Mouse (Mus musculus) brain, embryonic 18.5 days (tissue): ENCODE measurements at regions not wholly inside any gene's neighbourhood (a gene's known extent, or its start where the extent isn't known, plus 50 kb on each side); places are given as distances from the start of the nearest gene placed in this dataset.
A peak's percentile ranks its signal among the peaks of the same experiment; 100 is the strongest.

ENCODE experiments used
- DNase-seq: peaks from one replicate; pipeline ENCODE4 v3.0.0-alpha.2; 2012; ENCODE audit warnings: low read depth, low spot score

GRCm38 (mm10) chr19:59646231-59646630 is 188.1 kb downstream of the Emx2 start:
- no peak for DNase-seq

DNA sequence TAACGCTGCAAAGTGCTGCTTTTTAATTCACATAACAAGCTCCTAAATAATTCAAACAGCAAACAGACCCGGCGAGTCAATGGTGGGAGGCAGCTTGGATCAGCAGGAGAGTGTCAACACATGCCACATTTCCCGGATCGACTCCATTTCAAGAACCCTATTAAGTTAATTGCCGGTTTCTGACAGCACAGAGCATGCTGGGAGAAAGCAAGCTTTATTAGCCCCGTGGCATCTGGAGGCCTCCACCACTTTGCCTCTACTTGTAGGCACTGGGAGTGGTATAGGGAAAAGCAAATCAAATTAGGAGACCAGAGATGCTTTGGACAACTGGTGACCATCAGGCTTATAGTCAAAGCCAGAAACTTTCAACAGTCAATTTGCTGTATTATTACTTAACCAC is 188.5 kb downstream of the Emx2 start:
- DNase-seq: peak; percentile 28

DNA sequence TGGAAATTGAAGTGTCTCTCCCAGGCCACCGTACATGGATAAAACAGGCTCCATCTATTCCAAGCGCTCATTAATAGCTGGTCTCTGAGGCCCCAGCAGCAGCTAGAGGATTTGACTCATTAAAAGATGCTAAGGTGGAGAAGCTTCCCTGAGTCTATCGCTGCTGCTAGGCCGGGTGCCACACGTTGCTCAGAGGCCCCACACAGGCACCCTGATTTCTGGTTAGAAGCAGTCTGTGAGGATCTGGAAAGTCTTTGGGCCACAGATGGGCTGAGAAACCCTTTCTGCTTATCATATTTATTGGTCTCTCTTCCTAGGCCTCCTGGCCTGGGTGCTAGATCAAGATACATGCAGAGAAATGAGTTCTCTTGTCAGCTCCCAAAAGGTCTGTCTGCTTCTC is 191.2 kb downstream of the Emx2 start:
- no peak for DNase-seq

GRCm38 (mm10) chr19:59650611-59651329 is 192.6 kb downstream of the Emx2 start:
- no peak for DNase-seq

- no peak for DNase-seq
Measured at GRCm38 (mm10) chr19:59653631-59654367, 195.6 kb downstream of the Emx2 start.

DNA sequence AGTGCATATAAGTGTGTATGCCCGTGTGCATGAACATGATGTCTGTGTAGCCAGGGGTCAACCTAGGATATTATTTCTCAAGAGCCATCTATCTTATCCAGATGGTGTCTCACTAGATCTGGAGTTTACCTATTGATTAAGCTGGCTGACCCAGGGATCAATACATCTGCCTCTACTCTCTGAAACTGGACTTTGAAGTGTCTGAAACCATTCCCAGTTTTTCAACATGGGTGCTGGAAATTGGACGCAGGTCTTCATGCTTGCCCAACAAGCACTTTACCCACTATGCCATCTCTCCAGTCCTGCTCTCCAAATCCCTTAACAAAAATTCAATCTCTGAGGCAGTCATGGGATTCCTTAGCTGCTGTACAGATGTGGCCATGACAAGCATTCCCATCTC is 197.1 kb downstream of the Emx2 start:
- DNase-seq: no peak

DNA sequence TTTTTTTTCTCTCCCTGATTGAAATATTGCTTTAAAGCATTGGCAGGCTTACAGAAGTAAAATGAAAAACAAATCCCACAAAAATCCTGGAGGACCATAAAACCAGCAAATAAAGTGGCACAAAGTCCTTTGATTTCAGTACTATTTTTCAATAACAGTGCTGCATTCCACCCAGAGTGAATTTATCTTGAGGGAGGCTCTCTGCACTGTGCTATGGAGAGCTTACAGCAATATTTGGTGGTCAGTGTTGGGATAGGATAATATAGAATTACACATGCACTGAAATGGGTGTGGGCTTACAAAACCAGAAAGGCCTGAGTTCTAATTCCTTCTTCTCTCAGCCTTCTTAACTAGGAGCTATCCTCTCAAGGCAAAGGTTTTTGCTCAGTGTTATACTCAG is 211.6 kb downstream of the Emx2 start:
- DNase-seq: no peak

GRCm38 (mm10) chr19:59673537-59673936 is 215.4 kb downstream of the Emx2 start:
- no peak for DNase-seq

- no peak for DNase-seq
Measured at GRCm38 (mm10) chr19:59679191-59679590, 221.0 kb downstream of the Emx2 start.

DNA sequence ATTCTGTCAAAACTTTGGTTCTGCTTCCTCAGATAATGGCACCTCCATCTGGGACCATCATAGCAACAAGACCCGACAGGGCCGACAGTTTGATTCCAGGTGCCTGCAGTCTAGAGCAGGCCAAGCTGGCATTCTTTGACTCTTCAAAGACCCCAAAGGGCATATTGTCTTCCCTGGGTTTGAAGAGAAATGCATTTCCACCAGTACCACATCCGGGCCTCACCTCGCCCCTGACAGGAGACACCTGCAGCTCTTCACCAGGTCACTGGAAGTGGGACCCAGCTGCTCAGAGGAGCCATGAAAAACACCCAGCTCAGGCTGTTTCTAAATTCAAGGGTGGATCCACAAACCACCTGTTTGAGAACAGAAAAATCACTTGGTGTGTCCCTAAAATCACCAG is 222.2 kb downstream of the Emx2 start:
- no peak for DNase-seq

DNA sequence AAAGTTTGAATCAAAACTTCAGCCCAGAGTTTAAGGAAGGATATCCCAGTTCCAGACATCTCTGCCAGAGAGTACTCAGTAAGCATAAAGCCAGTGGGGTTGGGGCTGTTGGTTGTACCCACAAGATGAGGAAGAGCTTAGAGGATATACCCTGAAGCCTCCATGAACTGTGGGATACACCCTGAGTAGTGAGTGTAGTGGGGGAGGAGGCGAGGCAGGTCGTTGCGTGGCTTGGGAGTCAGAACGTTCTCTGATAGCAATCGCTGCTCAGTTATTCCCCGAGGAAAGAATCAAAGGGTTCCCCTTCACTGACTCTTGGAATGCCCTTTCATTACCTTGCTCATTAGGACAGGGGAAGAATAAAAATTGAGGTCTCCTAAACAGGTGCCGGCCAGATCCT is 226.1 kb downstream of the Emx2 start:
- DNase-seq: no peak

- no peak for DNase-seq
Measured at GRCm38 (mm10) chr19:59685826-59686717, 227.9 kb downstream of the Emx2 start.

- no peak for DNase-seq
Measured at GRCm38 (mm10) chr19:59687206-59687605, 229.0 kb downstream of the Emx2 start.

DNA sequence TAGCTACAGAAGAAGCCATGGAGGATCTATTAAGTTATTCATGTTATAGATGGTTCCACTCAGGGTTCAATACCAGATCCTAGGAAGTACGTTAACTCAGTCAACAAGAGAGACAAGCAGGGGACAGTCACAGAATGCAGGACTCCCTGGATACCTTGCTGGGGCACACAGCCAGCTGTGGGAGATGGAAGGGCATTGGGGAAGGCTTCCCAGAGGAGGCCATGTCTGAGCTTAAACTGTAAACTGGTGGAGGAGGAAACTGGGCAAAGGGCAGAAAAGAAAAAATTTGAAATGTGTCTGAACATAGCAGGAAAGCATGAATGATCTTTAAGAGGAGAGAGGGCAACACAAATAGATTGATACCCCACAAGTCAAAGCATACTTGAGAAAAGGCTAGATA is 229.5 kb downstream of the Emx2 start:
- no peak for DNase-seq

DNA sequence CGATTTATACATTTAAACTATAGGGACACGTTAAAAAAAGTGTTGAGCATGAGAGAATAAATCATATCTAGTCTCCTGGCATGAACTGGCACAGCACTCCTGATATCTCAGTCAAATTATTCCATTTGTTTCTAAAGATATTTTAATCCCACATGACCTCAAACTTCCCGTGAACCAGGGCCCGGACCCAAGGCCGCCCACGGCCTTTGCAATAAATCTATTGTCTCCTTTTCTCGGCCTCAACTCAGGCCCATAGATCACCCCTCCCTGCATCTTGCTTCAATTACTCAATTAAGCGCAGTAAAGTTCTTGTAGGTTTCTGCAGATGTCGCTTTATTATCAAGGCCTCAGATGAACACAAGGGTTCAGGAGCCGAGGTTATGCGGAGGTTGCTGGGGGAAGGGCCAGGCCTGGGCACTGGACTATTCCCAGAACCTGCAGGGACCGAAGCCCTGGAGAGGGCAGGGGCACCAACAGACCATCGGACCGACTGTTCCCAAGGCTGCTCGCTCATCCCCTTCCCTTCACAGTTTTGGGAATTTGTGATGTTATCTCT is 233.4 kb downstream of the Emx2 start:
- DNase-seq: no peak

- DNase-seq: peak; percentile 55
Measured at GRCm38 (mm10) chr19:59697628-59698027, 239.5 kb downstream of the Emx2 start.

GRCm38 (mm10) chr19:59700187-59700586 is 242.0 kb downstream of the Emx2 start:
- no peak for DNase-seq

- DNase-seq: no peak
Measured at GRCm38 (mm10) chr19:59707106-59707505, 236.3 kb downstream of the Rab11fip2 start.

GRCm38 (mm10) chr19:59709180-59709579 is 234.3 kb downstream of the Rab11fip2 start:
- DNase-seq: no peak

DNA sequence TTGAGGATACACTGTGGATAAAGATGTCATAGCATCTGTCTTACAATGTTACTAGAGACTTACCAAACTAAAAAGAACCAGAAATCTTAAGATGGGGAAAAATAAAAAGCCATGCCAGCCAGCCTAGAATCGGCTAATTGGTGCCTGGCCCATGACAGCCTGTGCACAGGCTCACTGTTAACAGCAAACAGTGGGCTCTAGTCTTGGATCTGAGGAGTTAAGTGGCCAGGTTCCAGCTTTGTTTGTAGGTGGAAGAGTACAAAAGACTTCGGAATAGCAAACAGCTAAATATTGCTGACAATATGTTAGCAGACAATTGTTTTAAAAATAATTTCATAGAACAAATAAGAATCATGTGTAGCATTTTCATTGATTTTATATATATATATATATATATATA is 228.4 kb downstream of the Rab11fip2 start:
- DNase-seq: no peak

DNA sequence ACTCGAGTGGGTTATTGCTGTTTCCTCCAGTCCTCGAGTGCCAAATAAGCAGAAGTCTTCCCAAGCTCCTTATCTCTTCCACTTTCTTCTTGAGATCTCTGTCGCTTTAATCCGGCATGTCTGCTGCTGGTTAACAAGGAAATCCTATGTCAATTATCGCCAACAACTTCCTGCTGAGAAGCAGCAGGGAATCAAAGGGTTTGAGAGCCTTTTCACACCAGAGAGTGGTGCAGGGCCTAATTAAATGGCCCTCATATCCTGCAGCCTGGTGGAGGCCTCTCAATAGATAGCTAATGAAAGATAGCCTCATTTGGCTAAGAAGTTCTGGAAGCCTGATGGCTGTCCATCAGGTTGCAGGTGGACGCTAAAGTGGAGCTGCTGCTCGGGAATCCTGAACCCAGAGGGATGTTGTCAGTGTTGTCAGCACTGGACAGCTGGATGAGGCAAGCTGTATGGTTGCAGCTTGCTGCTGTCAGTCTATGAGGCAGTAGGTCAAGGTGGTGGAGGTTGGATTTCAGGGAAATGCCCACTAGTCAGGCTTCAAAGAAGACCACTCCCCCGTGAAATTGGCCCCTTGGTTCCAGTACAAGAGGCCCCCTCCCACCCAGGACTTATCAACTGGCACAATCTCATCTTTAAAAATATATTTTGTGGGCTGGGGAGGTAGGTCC is 225.5 kb downstream of the Rab11fip2 start:
- no peak for DNase-seq
